Mouse (Mus musculus) midbrain, embryonic 13.5 days (tissue): ENCODE measurements around the gene Gm26661. TPM values are rescaled to one million over a fixed set of nuclear protein-coding genes. Genes with fewer than 3 reads are reported as not detected.
A peak's percentile ranks its signal among the peaks of the same experiment; 100 is the strongest.

Experiments
- ATAC-seq: fragments of 200-750 bp; cut with Nextera tagmentation; 2 replicates; pipeline ENCODE4 v1.8.0; 2017; ENCODE audit warnings: mild to moderate bottlenecking, moderate TSS enrichment, moderate library complexity
- H3K27ac ChIP-seq: fragments of 300-500 bp; sonication (generic); 2 replicates; pipeline ENCODE4 v1.5.1; 2015; ENCODE audit warnings: inconsistent platforms, mild to moderate bottlenecking, moderate library complexity
- H3K27me3 ChIP-seq: fragments of 300-500 bp; sonication (generic); 2 replicates; pipeline ENCODE4 v1.6.1; 2015; ENCODE audit warnings: mild to moderate bottlenecking, inconsistent platforms
- H3K36me3 ChIP-seq: fragments of 300-500 bp; sonication (generic); 2 replicates; pipeline ENCODE4 v1.6.1; 2015; ENCODE audit warnings: mild to moderate bottlenecking, inconsistent platforms
- H3K4me1 ChIP-seq: fragments of 300-500 bp; sonication (generic); replicated peaks from 2 replicates; pipeline ENCODE4 v1.6.1; 2015; ENCODE audit warnings: inconsistent platforms
- H3K4me2 ChIP-seq: fragments of 300-500 bp; sonication (generic); replicated peaks from 2 replicates; pipeline ENCODE4 v1.6.1; 2015; ENCODE audit warnings: moderate library complexity, mild to moderate bottlenecking, inconsistent platforms
- H3K4me3 ChIP-seq: fragments of 300-500 bp; sonication (generic); replicated peaks from 2 replicates; pipeline ENCODE4 v1.5.1; 2015; ENCODE audit warnings: mild to moderate bottlenecking, inconsistent platforms
- H3K9ac ChIP-seq: fragments of 300-500 bp; sonication (generic); replicated peaks from 2 replicates; pipeline ENCODE4 v1.6.1; 2015; ENCODE audit warnings: mild to moderate bottlenecking, inconsistent platforms
- H3K9me3 ChIP-seq: fragments of 300-500 bp; sonication (generic); 2 replicates; pipeline ENCODE4 v1.6.1; 2016; ENCODE audit warnings: mild to moderate bottlenecking, inconsistent platforms
- WGBS: fragments of 180-500 bp; shearing (Covaris S2); methylation state at CpG from one replicate; pipeline ENCODE4 v1.1.7; 2015; 5-methylcytosine and 5-hydroxymethylcytosine counted together
- polyA plus RNA-seq: library from polyadenylated mRNA; unstranded; fragments of >200 nt; fragmentation: Nextera tagmentation; extraction: Ambion mirVana; gene quantifications from 2 replicates; pipeline ENCODE4 v1.2.1, GENCODE M21; 2015

Gene Gm26661
- polyA plus RNA-seq, 1 experiment from 2014 or later = not detected

- H3K27ac ChIP-seq = no peak overlapping the region
- peaks cover 2% of the 10 kb centered on the region; the same call in 1 of the 2 replicates for H3K9me3 ChIP-seq
- no peak for ATAC-seq
- no peaks in the 10 kb centered on the region for H3K36me3 ChIP-seq
- H3K9ac ChIP-seq = no peak overlapping the region
- H3K4me3 ChIP-seq = no peak overlapping the region
- no peaks in the 10 kb centered on the region for H3K27me3 ChIP-seq
- H3K4me1 ChIP-seq = no peaks in the 10 kb centered on the region
- H3K4me2 ChIP-seq = no peak overlapping the region
- 76% methylated on average over 4 of the region's 4 CpGs for WGBS
Observed at GRCm38 (mm10) chr14:7803874-7804557, 12.6 kb downstream of the Gm26661 start.

DNA sequence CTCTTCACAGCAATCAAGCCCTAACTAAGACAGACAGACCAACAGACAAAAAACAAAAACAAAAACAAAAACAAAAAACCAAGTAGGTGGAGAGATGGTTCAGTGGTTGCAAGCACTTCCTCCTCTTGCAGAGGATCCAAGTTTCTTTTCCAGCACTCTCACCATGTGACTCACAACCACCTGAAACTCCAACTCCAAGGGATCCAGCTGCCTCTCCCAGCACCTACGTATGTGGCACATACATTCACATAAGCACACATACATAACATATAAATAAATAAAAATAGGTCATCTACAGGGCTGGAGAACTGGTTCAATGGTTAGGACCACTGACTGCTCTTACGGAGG lies 13.1 kb downstream of the Gm26661 start:
- no peak for ATAC-seq
- H3K4me2 ChIP-seq = no peak overlapping the region
- H3K9me3 ChIP-seq = peaks cover 2% of the 10 kb centered on the region; the same call in 1 of the 2 replicates
- H3K27me3 ChIP-seq = no peaks in the 10 kb centered on the region
- no peaks in the 10 kb centered on the region for H3K36me3 ChIP-seq
- no peak overlapping the region for H3K27ac ChIP-seq
- 95% methylated on average over 2 of the region's 2 CpGs for WGBS
- H3K4me3 ChIP-seq = no peak overlapping the region
- no peak overlapping the region for H3K9ac ChIP-seq
- H3K4me1 ChIP-seq = no peaks in the 10 kb centered on the region

GRCm38 (mm10) chr14:7807711-7808110 lies 16.3 kb downstream of the Gm26661 start:
- no peaks in the 10 kb centered on the region for H3K27me3 ChIP-seq
- 80% methylated on average over 4 of the region's 4 CpGs for WGBS
- H3K4me3 ChIP-seq = no peak overlapping the region
- H3K36me3 ChIP-seq = no peaks in the 10 kb centered on the region
- no peak for ATAC-seq
- no peaks in the 10 kb centered on the region for H3K4me1 ChIP-seq
- no peak overlapping the region for H3K27ac ChIP-seq
- no peak overlapping the region for H3K4me2 ChIP-seq
- no peak overlapping the region for H3K9ac ChIP-seq
- no peaks in the 10 kb centered on the region for H3K9me3 ChIP-seq

- no peaks in the 10 kb centered on the region for H3K4me1 ChIP-seq
- WGBS = 69% methylated on average over 11 of the region's 11 CpGs
- H3K9ac ChIP-seq = no peak overlapping the region
- H3K9me3 ChIP-seq = no peaks in the 10 kb centered on the region
- no peaks in the 10 kb centered on the region for H3K36me3 ChIP-seq
- no peak overlapping the region for H3K27ac ChIP-seq
- no peaks in the 10 kb centered on the region for H3K27me3 ChIP-seq
- no peak overlapping the region for H3K4me2 ChIP-seq
- ATAC-seq = no peak
- no peak overlapping the region for H3K4me3 ChIP-seq
Observed at GRCm38 (mm10) chr14:7808501-7808981, 17.2 kb downstream of the Gm26661 start.

DNA sequence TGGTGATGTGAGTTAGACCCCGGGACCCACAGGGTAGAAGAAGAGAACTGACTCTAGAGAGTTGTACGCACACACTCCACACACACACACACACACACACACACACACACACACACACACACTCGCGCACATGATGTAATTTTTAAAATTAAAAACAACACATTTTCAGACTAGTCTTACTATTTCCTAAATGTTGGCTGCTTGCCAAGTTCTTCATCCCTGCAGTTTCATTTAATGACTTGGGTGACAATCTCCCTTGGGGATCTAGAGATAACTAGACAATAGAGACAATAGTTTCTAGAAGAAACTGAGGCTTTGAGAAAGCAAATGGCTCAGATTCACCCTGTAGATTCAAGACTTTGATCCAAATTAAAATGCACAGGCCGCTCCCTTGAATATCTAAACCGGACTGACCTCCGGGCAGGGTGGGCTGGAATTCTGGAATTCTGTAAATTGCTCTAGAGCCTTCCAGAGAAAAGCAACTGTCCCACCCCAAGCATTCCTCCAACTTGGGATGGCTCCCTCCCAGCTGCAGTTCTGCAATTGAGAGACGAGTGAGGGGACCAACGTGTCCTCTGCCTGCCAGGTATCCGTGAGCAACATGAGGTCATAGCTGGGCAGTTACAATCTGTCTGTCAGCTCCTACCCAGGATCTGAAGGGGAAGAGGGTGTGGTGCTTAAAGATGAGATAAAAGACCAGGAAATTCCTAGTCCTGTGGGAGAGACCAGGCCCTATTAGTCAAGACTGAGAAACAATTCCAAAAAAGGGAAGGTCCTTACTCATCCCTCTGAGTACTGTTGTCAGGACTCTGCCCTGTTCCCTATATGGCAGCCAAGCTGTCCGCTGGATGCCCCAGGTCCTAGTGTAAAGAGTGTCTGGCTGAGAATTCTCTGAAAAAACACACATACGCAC lies 17.9 kb downstream of the Gm26661 start:
- Histone ChIP-seq H3K4me1 (no peaks in the 10 kb centered on the region), H3K36me3 (no peaks in the 10 kb centered on the region), H3K27me3 (no peaks in the 10 kb centered on the region), H3K4me3 (no peak overlapping the region), H3K9me3 (no peaks in the 10 kb centered on the region), H3K27ac (no peak overlapping the region), H3K9ac (no peak overlapping the region), H3K4me2 (no peak overlapping the region)
- 88% methylated on average over 12 of the region's 12 CpGs for WGBS
- ATAC-seq = 0 out of 2 replicates have a peak, but pooled peaks have one; percentile 40

DNA sequence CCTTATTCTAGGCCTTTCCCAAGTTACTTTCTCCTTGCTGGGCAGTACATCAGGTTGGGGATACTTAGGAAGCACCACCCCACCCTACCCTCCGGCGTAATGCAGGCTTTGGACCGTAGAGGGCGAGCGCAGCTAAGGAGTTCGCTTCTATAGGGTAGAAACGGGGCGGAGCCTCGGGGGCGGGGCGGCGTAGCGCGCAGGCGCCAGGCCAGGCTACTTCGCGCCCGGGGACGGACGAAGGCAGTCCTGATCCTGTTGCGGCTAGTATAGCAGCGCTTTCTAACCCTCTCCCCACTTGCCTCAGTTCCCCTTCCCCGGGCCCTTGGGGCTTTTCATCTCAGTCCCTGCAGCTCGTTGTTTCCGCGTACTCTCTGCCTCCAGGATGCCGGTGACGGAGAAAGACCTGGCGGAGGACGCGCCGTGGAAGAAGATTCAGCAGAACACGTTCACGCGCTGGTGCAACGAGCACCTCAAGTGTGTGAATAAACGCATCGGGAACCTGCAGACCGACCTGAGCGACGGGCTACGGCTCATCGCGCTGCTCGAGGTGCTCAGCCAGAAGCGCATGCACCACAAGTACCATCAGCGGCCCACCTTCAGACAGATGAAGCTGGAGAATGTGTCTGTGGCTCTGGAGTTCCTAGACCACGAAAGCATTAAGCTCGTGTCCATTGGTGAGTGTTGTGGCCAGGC lies 26.5 kb downstream of the Gm26661 start, which contains the start of gene Flnb:
TSS of gene Flnb (plus strand) at position 188 of the 693 bp plus-strand sequence.
- peak; percentile 99 for ATAC-seq
- under 1% methylated on average over 49 of the region's 49 CpGs for WGBS

GRCm38 (mm10) chr14:7818463-7819121 lies 27.2 kb downstream of the Gm26661 start:
- peaks cover 33% of the 10 kb centered on the region for H3K4me1 ChIP-seq
- H3K27me3 ChIP-seq = no peaks in the 10 kb centered on the region; the same call in 1 of the 2 replicates
- H3K36me3 ChIP-seq = no peaks in the 10 kb centered on the region
- peak overlapping the region; percentile 70 for H3K4me2 ChIP-seq
- peak overlapping the region; percentile 80 for H3K27ac ChIP-seq
- ATAC-seq = peak; percentile 55
- H3K9ac ChIP-seq = peak overlapping the region; percentile 79
- H3K9me3 ChIP-seq = no peaks in the 10 kb centered on the region
- 1% methylated on average over 36 of the region's 36 CpGs for WGBS
- peak overlapping the region; percentile 68 for H3K4me3 ChIP-seq

More for the DNA sequence above, 26.5 kb downstream of the Gm26661 start, which contains the start of gene Flnb:
- no peaks in the 10 kb centered on the region for H3K36me3 ChIP-seq
- H3K4me2 ChIP-seq = peak within 1 kb of the TSS; percentile 70
- H3K27me3 ChIP-seq = no peaks in the 10 kb centered on the region; the same call in 1 of the 2 replicates
- peak within 1 kb of the TSS; percentile 80 for H3K27ac ChIP-seq
- H3K9ac ChIP-seq = peak within 1 kb of the TSS; percentile 79
- H3K4me1 ChIP-seq = peaks cover 33% of the 10 kb centered on the region
- H3K4me3 ChIP-seq = peak within 1 kb of the TSS; percentile 68
- no peaks in the 10 kb centered on the region for H3K9me3 ChIP-seq

GRCm38 (mm10) chr14:7819446-7819845 lies 28.1 kb downstream of the Gm26661 start:
- Histone ChIP-seq H3K36me3 (no peaks in the 10 kb centered on the region), H3K9me3 (no peaks in the 10 kb centered on the region), H3K4me2 (peak overlapping the region; percentile 70), H3K27ac (no peak overlapping the region), H3K4me3 (peak overlapping the region; percentile 68), H3K9ac (peak overlapping the region; percentile 79), H3K27me3 (no peaks in the 10 kb centered on the region; the same call in 1 of the 2 replicates), H3K4me1 (peaks cover 33% of the 10 kb centered on the region)
- 79% methylated on average over 5 of the region's 5 CpGs for WGBS
- no peak for ATAC-seq

DNA sequence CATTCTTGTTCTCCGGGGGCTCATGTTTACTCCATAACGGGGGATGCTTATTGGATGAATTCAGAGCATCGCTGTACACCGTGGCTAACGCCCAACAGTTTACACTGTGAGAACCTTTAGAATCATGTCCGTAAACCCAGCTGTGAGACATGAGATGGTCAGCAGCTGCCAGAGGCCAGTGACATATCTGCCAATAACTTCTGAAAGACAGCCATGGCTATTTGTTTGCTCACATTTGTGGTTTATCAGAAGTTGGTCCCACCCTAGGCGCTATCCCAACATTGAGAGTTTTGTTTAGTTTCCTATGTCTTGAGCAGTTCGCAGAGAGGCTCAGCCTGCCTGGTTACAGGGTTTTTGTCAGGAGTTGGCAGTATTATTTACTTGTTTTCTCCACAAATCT lies 30.0 kb downstream of the Gm26661 start:
- Histone ChIP-seq H3K4me2 (no peak overlapping the region), H3K9me3 (no peaks in the 10 kb centered on the region), H3K9ac (no peak overlapping the region), H3K36me3 (no peaks in the 10 kb centered on the region), H3K4me3 (no peak overlapping the region), H3K27ac (no peak overlapping the region), H3K4me1 (peaks cover 42% of the 10 kb centered on the region), H3K27me3 (no peaks in the 10 kb centered on the region; the same call in 1 of the 2 replicates)
- WGBS = 86% methylated on average over 8 of the region's 8 CpGs
- no peak for ATAC-seq

DNA sequence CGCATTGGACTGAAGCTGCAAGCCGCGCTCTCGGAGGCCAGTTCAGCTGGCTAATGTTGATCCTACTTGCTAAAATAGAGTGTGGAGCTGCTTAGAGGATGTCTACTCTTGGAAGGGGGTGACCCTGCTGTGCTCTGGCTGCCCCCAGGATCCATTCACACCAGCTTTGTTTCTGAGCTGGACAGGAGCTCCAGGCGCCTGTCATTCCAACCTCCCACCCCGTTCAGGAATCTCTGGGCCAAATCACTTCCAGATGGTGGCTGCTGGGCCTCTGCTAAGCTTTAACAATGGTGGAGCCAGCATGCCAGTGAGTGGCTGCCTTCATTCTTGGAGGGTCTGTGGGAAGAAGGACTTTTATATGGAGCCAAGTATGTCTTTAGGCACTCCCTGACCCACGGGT lies 31.3 kb downstream of the Gm26661 start:
- Histone ChIP-seq H3K9ac (no peak overlapping the region), H3K27me3 (no peaks in the 10 kb centered on the region; the same call in 1 of the 2 replicates), H3K4me1 (peaks cover 49% of the 10 kb centered on the region), H3K27ac (no peak overlapping the region), H3K9me3 (no peaks in the 10 kb centered on the region), H3K4me3 (no peak overlapping the region), H3K4me2 (no peak overlapping the region), H3K36me3 (no peaks in the 10 kb centered on the region)
- WGBS = 46% methylated on average over 7 of the region's 7 CpGs
- ATAC-seq = no peak

DNA sequence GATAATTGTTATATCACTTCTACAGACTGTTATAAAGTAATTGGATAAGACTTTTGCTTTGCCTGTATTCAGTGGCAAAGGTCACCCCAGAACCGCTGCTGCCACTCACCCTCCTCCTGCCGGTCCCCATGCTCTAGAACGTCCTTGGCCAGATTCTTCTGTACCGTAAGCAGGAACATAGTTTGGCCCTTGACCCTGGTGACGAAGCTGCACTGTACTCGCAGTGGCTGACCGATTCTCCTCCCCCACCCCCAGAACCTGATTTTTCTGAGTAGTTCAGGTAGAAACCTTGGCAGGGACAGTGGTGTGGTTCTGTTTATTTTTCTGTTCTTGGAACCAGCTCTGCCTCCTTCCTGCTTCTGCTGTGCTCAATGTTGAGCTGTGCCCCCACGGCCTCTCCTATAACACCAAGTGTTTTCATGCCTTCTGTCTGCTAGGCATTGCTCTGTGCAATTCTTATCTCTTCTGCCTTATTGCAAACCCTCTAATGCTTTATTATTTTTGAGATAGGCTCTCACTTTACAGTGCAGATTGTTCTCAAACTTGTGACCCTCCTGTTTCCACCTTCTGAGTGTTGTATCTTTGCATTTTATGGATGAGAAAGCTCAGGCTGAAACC lies 33.4 kb downstream of the Gm26661 start:
- Histone ChIP-seq H3K9me3 (no peaks in the 10 kb centered on the region), H3K36me3 (no peaks in the 10 kb centered on the region), H3K4me2 (no peak overlapping the region), H3K27ac (no peak overlapping the region), H3K4me1 (peaks cover 38% of the 10 kb centered on the region), H3K4me3 (no peak overlapping the region), H3K27me3 (no peaks in the 10 kb centered on the region), H3K9ac (no peak overlapping the region)
- ATAC-seq = no peak
- WGBS = 84% methylated on average over 8 of the region's 8 CpGs
